Mouse (Mus musculus): ENCODE measurements around the gene Grap. TPM values are rescaled to one million over a fixed set of nuclear protein-coding genes. Genes with fewer than 3 reads are reported as not detected.

Grap gene
- 10 to 100 TPM in 1 of 2 experiments, 1 to 10 TPM in 1; 7.6 to 13.1 TPM for total RNA-seq (2023)

DNA sequence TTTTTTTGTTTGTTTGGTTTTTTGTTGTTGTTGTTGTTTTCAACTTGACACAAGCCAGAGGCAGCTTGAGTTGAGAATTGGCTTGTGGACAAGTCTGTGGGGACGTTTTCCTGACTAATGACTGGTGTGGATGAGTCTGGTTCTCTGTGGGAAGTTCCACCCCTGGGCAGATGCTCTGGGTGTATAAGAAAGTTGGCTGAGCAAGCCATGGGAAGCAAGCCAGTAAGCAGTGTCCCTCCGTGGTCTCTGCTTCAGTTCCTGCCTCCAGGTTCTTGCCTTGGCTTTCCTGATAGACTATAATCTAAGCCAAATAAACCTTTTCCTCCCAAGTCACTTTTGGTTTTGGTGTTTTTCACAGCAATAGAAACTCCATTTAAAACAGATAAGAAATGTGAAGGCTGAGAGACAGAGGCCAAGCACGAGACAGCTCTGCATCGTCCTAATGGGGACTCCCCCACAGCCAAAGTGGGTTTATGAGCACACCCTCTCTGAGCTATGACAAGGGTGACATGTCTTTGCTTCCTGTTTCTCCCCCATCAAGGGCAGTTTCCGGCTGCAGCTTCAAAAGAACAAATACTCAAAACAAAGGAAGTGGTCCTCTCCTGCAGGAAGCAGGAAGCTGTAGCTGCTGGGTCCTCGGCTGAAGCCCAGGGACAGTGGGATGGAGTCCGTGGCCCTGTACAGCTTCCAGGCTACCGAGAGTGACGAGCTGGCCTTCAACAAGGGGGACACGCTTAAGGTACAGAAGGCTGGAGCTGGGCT is at the start of gene Grap:
TSS of gene Grap (plus strand) at position 580 of the 762 bp plus-strand sequence.

DNA sequence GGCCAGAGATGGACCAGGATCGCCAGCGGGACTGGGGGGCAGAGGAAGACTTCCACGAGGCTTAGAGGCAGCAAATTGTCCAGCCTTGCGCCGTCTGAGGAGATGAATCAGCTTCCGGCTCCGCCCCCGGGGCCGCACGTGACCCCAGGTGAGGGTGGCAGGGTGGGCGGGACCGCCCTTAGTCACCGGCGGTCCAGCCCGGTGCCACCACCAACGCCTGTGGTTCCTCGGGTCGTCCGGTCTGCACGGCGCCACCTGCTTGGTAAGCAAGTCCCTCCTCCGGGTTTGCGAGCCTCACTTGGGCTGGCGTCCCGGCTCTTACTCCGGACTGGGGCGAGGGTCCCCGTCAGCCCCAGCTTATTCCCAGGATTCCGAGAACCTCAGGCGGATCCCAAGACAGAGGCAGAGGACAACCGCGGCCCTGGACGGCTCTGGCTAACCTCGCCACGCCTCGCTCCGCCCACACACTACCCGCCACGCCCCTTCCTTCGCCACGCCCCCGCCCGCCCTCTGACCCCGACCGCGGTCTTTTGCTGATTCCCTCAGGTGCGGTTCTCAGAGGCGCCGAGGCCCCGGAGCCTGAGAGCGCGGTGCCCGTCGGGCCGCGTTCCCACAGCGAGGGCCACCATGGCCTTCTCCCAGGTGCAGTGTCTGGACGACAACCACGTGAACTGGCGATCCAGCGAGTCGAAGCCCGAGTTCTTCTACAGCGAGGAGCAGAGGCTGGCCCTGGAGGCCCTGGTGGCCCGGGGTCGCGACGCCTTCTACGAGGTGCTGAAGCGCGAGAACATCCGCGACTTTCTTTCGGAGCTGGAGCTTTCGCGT is 31.1 kb downstream of the Grap start, which contains the start of gene Fam83g:
TSS of gene Fam83g (plus strand) at position 185 of the 825 bp plus-strand sequence.

DNA sequence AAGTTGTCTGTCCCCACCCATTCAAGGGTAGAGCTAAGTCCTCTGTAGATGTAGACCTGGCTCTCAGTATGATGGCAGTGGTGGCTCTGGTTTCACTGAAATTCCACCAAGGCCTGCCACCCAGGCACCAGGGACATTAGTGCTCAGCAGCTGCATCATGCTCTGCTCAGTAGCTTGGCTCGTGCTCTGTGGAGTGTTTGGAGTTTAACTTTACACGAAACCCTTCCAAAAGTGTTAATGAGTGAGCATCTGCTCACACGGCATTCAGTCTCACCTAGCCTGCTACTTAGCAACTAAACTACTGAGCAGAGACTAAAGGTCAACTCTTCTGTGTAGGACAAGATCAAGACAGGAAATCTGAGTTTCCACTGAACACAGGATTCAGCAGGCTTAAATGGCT is 67.6 kb downstream of the Grap start, which contains the start of gene Slc5a10:
TSS of gene Slc5a10 (minus strand) at position 191 of the 400 bp plus-strand sequence.

Other genes with a start within 250 kb of the Grap start
- not detected for gene Rnf112, start 199.1 kb upstream of the Grap start, total RNA-seq (2023)
- not detected for gene Mfap4, start 167.8 kb upstream of the Grap start, total RNA-seq (2023)
- 10 to 100 TPM; 39.2 to 46.6 TPM for gene Mapk7, start 158.9 kb upstream of the Grap start, total RNA-seq (2023)
- gene B9d1, start 148.1 kb upstream of the Grap start, total RNA-seq (2023), result under 1 TPM in 1 of 2 experiments, not detected in 1; 0.84 TPM
- under 1 TPM in 1 of 2 experiments, not detected in 1; 0.49 TPM for gene Epn2, start 73.6 kb upstream of the Grap start, total RNA-seq (2023)
- gene Fam83g, start 30.8 kb downstream of the Grap start, total RNA-seq (2023), result under 1 TPM; 0.18 to 0.69 TPM
- gene Slc5a10, start 67.6 kb downstream of the Grap start, total RNA-seq (2023), result not detected
- gene Prpsap2, start 108.8 kb downstream of the Grap start, total RNA-seq (2023), result 10 to 100 TPM; 17.0 to 23.1 TPM
- 10 to 100 TPM; 18.9 to 19.9 TPM for gene Ulk2, start 201.8 kb downstream of the Grap start, total RNA-seq (2023)

Data from neutrophil, adult 59 days (primary cell).